In genomic region chr9:62678550-62679155, GRCm38 (mm10) we compare ENCODE assay signal across 9 mouse cellular contexts. TPM values are rescaled to one million over a fixed set of nuclear protein-coding genes. Genes with fewer than 3 reads are reported as not detected.
DNase-seq lines count a peak whose midpoint lies in the region; ATAC-seq lines count a peak whose summit lies in the region.
"Had no signal": no experiment of that assay in that cellular context is flagged by ENCODE, and none has a peak within 500 bp of the region (broad histone marks: within the 10 kb centered on the region; RNA-seq: fewer than 3 reads in every experiment).

No protein-coding gene starts in this region.

- H3K36me3 ChIP-seq in hindbrain, embryonic 13.5 days = no peaks in the 10 kb centered on the region
- H3K36me3 ChIP-seq in midbrain, embryonic 11.5 days (ENCODE audit: control insufficient read depth, insufficient read depth, low read length) = no peaks in the 10 kb centered on the region

- H3K4me1 ChIP-seq in hindbrain, embryonic 13.5 days (replicated peaks) = peaks cover 19% of the 10 kb centered on the region
- peaks cover 13% of the 10 kb centered on the region for H3K4me1 ChIP-seq in midbrain, embryonic 11.5 days (ENCODE audit: control insufficient read depth, insufficient read depth, low read length)

- peak overlapping the region; percentile 41 for H3K4me3 ChIP-seq in hindbrain, embryonic 13.5 days
- H3K4me3 ChIP-seq in midbrain, embryonic 11.5 days (ENCODE audit: low read depth, low read length) = peak overlapping the region; percentile 34

- 6% methylated on average over 22 of the region's 22 CpGs for WGBS in hindbrain, embryonic 13.5 days
- WGBS in midbrain, embryonic 11.5 days = 7% methylated on average over 22 of the region's 22 CpGs

- DNase-seq in adrenal gland, postnatal 14 days = peak; percentile 12
- DNase-seq in adrenal gland, adult 18-20 months (ENCODE audit: low spot score in 2 of 2) = no peak
- peak; percentile 37 to 44 for DNase-seq in right cerebral cortex, adult 2 months (ENCODE audit: low spot score in 2 of 2)
- DNase-seq in right cerebral cortex, postnatal 14 days = no peak
- DNase-seq in midbrain, embryonic 11.5 days (ENCODE audit: low spot score, missing footprints) = no peak

- peak overlapping the region; percentile 66 for H3K9ac ChIP-seq in hindbrain, embryonic 13.5 days
- 0 out of 2 replicates have a peak overlapping the region, but pooled peaks have one; percentile 52 for H3K9ac ChIP-seq in midbrain, embryonic 11.5 days (ENCODE audit: low read length)

- no peak overlapping the region for H3K27ac ChIP-seq in hindbrain, embryonic 13.5 days
- H3K27ac ChIP-seq in midbrain, embryonic 11.5 days (ENCODE audit: low read depth, low read length) = no peak overlapping the region
- H3K27ac ChIP-seq: macrophage had no signal

- peak overlapping the region; percentile 64 for H3K4me2 ChIP-seq in hindbrain, embryonic 13.5 days
- peak overlapping the region; percentile 56 for H3K4me2 ChIP-seq in midbrain, embryonic 11.5 days

- no peaks in the 10 kb centered on the region for H3K9me3 ChIP-seq in hindbrain, embryonic 13.5 days
- H3K9me3 ChIP-seq in midbrain, embryonic 11.5 days (ENCODE audit: control insufficient read depth, low read length) = no peaks in the 10 kb centered on the region

- ATAC-seq in hindbrain, embryonic 13.5 days (ENCODE audit: low FRiP score) = no peak
- no peak for ATAC-seq in midbrain, embryonic 11.5 days (ENCODE audit: low FRiP score)
- no peak for ATAC-seq in activated CD4-positive, CD25-positive, alpha-beta regulatory T cell, adult 4 months
- ATAC-seq in cerebellum, adult (ENCODE audit: insufficient number of reproducible peaks, low FRiP score, low TSS enrichment) = no peak

- H3K27me3 ChIP-seq in hindbrain, embryonic 13.5 days = peaks cover 55% of the 10 kb centered on the region
- H3K27me3 ChIP-seq in midbrain, embryonic 11.5 days (ENCODE audit: control insufficient read depth, insufficient read depth, low read length) = peaks cover 31% of the 10 kb centered on the region

RNA-seq across cellular contexts. Expression of gene Itga11, which starts 1.0 kb away (rescaled TPM):
- total RNA-seq in adrenal gland, postnatal 14 days (2021) = 1.3 and 1.9 TPM in 2 replicates
- 1 to 10 TPM; 1.6 to 2.2 TPM for total RNA-seq in adrenal gland, adult 18-20 months (2021)
- polyA plus RNA-seq in hindbrain, embryonic 13.5 days (2015; fragmentation: Nextera tagmentation; extraction: Ambion mirVana) = 1.7 and 2.0 TPM in 2 replicates
- polyA plus RNA-seq in midbrain, embryonic 11.5 days (2014; fragmentation: Nextera tagmentation; extraction: Ambion mirVana) = 2.4 and 3.9 TPM in 2 replicates
- under 1 TPM; 0.07 to 0.18 TPM for polyA plus RNA-seq in activated CD4-positive, CD25-positive, alpha-beta regulatory T cell, adult 4 months (2017; shearing (Covaris generic))
- polyA plus RNA-seq: macrophage had no signal

Comparison
In these comparisons a context has a peak if more than half of its experiments do, and no peak if none do; other contexts are left out.
1. DNase-seq: peak in adrenal gland, postnatal 14 days (single experiment) and right cerebral cortex, adult 2 months (2 of 2); none in adrenal gland, adult 18-20 months (0 of 2), right cerebral cortex, postnatal 14 days (single experiment) and midbrain, embryonic 11.5 days (single experiment).